Mouse (Mus musculus): Measurements from ENCODE around the gene Rbbp6.

Rbbp6 gene

GRCm38 (mm10) chr7:123046473-123047091, 81.1 kb downstream of the Rbbp6 start:
- DNase-seq (ENCODE audit: extremely low read depth, insufficient read length, low spot score) = no peak
